Mouse (Mus musculus): Measurements from ENCODE around the gene AW146154.
A peak's percentile ranks its signal among the peaks of the same experiment; 100 is the strongest.

DNA sequence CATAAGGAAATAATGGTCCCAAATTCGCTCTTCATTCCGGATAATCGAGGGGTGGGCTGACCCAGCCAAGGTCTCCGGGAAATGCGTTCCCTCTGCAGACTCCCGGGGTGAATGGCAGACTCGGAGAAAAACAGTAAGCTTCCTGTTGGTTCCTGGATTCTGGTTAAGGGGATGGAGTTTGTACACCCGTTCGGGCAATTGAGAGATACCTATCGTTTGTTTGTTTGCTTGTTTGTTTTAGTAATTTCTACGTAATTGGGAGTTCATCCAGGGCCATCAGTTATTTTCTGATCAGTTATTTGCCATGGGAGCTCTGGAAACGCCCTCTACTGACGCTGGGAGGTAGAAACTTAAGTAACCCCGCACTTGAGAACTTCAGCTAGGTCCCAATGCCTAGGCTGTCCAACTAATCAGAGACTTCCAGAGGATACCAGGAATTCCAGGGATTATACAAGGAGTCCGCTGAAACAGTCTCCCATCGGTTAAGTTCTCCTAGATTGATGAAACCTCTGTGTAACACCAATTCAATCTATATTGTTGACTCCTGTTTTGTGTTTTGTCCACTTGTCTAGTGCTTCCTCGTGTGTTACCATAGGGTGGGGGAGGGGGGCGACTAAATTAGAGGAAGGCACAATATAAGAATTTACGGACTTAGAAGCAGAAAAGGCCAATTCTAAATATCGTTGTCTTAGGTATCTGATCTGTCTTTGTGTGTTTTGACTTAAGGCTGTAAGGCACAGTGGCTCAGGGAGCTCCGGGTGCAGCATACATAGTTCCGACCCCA, 653 bp upstream of the AW146154 start:
- TF ChIP-seq CTCF (conservative IDR thresholded peaks at IDR 0.05; ENCODE audit: low read length) (peak; percentile 18), NANOG (IDR thresholded peaks at IDR 0.05; ENCODE audit: borderline replicate concordance, low read length) (no peak)
